In genomic region chr11:117238169-117238568, GRCm38 (mm10) we compare ENCODE assay signal across 9 mouse cellular contexts. TPM values are rescaled to one million over a fixed set of nuclear protein-coding genes. Genes with fewer than 3 reads are reported as not detected.
DNase-seq lines count a peak whose midpoint lies in the region; ATAC-seq and TF ChIP-seq lines count a peak whose summit lies in the region.
"Had no signal": no experiment of that assay in that cellular context is flagged by ENCODE, and none has a peak within 500 bp of the region (broad histone marks: within the 10 kb centered on the region; RNA-seq: fewer than 3 reads in every experiment).

No protein-coding gene starts in this region.

- H3K4me1 ChIP-seq in forebrain, embryonic 10.5 days, result peaks cover 38% of the 10 kb centered on the region
- H3K4me1 ChIP-seq in heart, postnatal 0 days (ENCODE audit: control insufficient read depth, insufficient read depth), result peaks cover 14% of the 10 kb centered on the region
- H3K4me1 ChIP-seq in liver, embryonic 16.5 days (ENCODE audit: control insufficient read depth, low read depth, low read length), result peaks cover 5% of the 10 kb centered on the region
- H3K4me1 ChIP-seq in neural tube, embryonic 15.5 days, result peaks cover 19% of the 10 kb centered on the region

- TF ChIP-seq EP300 in heart, postnatal 0 days (IDR thresholded peaks at IDR 0.05; ENCODE audit: low read depth), result no peak

- no peaks in the 10 kb centered on the region for H3K9me3 ChIP-seq in forebrain, embryonic 10.5 days
- no peaks in the 10 kb centered on the region for H3K9me3 ChIP-seq in heart, postnatal 0 days (replicated peaks; ENCODE audit: control insufficient read depth, low read length)
- no peaks in the 10 kb centered on the region for H3K9me3 ChIP-seq in liver, embryonic 16.5 days (replicated peaks; ENCODE audit: control insufficient read depth, low read length)
- H3K9me3 ChIP-seq in neural tube, embryonic 15.5 days (replicated peaks), result no peaks in the 10 kb centered on the region

- TF ChIP-seq CTCF in heart, postnatal 0 days (IDR thresholded peaks at IDR 0.05; ENCODE audit: low read depth), result peak; percentile 94

- H3K27ac ChIP-seq in forebrain, embryonic 10.5 days, result no peak overlapping the region
- no peak overlapping the region for H3K27ac ChIP-seq in heart, postnatal 0 days (ENCODE audit: low read depth)
- H3K27ac ChIP-seq in liver, embryonic 16.5 days (ENCODE audit: low read length), result no peak overlapping the region
- no peak overlapping the region for H3K27ac ChIP-seq in neural tube, embryonic 15.5 days (replicated peaks)

- no peak overlapping the region for H3K9ac ChIP-seq in heart, postnatal 0 days (replicated peaks; ENCODE audit: low read depth, low read length)
- no peak overlapping the region for H3K9ac ChIP-seq in liver, embryonic 16.5 days (ENCODE audit: low read depth, low read length)
- H3K9ac ChIP-seq in neural tube, embryonic 15.5 days (replicated peaks), result no peak overlapping the region

- H3K4me3 ChIP-seq in forebrain, embryonic 10.5 days, result no peak overlapping the region
- H3K4me3 ChIP-seq in heart, postnatal 0 days (ENCODE audit: low read depth, low read length), result no peak overlapping the region
- no peak overlapping the region for H3K4me3 ChIP-seq in liver, embryonic 16.5 days (ENCODE audit: low read depth, low read length)
- no peak overlapping the region for H3K4me3 ChIP-seq in neural tube, embryonic 15.5 days (replicated peaks)
- H3K4me3 ChIP-seq: erythroblast, embryonic 14.5 days had no signal

- no peak overlapping the region for H3K4me2 ChIP-seq in heart, postnatal 0 days (ENCODE audit: low read depth, low read length)
- no peak overlapping the region for H3K4me2 ChIP-seq in liver, embryonic 16.5 days (ENCODE audit: low read depth, low read length)
- no peak overlapping the region for H3K4me2 ChIP-seq in neural tube, embryonic 15.5 days

- no peaks in the 10 kb centered on the region for H3K36me3 ChIP-seq in forebrain, embryonic 10.5 days (replicated peaks)
- H3K36me3 ChIP-seq in heart, postnatal 0 days (replicated peaks; ENCODE audit: control insufficient read depth, insufficient read depth, low read length), result no peaks in the 10 kb centered on the region
- H3K36me3 ChIP-seq in liver, embryonic 16.5 days (ENCODE audit: control insufficient read depth, insufficient read depth), result no peaks in the 10 kb centered on the region
- no peaks in the 10 kb centered on the region for H3K36me3 ChIP-seq in neural tube, embryonic 15.5 days

- H3K27me3 ChIP-seq in forebrain, embryonic 10.5 days (ENCODE audit: poor library complexity, severe bottlenecking), result peaks cover 30% of the 10 kb centered on the region
- H3K27me3 ChIP-seq in heart, postnatal 0 days (ENCODE audit: control insufficient read depth, insufficient read depth, low read length), result no peaks in the 10 kb centered on the region; the same call in 1 of the 2 replicates
- H3K27me3 ChIP-seq in liver, embryonic 16.5 days (ENCODE audit: control insufficient read depth, insufficient read depth, low read depth, low read length), result no peaks in the 10 kb centered on the region
- H3K27me3 ChIP-seq in neural tube, embryonic 15.5 days (replicated peaks), result no peaks in the 10 kb centered on the region

- peak; percentile 50 for ATAC-seq in CD4-positive, CD25-positive, alpha-beta regulatory T cell, adult 4 months
- peak; percentile 62; the same call in 1 of the 2 replicates for ATAC-seq in heart, postnatal 0 days (ENCODE audit: insufficient read depth, low read depth)
- peak; percentile 37; the same call in 1 of the 2 replicates for ATAC-seq in liver, embryonic 16.5 days (ENCODE audit: low read depth)
- peak; percentile 75; the same call in 1 of the 2 replicates for ATAC-seq in neural tube, embryonic 15.5 days (ENCODE audit: low FRiP score)

- WGBS in forebrain, embryonic 10.5 days, result 1% methylated on average over 4 of the region's 4 CpGs
- 9% methylated on average over 4 of the region's 4 CpGs for WGBS in heart, postnatal 0 days
- WGBS in liver, embryonic 16.5 days (ENCODE audit: insufficient replicate concordance), result 2% methylated on average over 4 of the region's 4 CpGs
- 0% methylated on average over 4 of the region's 4 CpGs for WGBS in neural tube, embryonic 15.5 days

- DNase-seq in brain, embryonic 18.5 days (ENCODE audit: low read depth, low spot score), result peak; percentile 66
- peak; percentile 94 for DNase-seq in forebrain, embryonic 10.5 days (ENCODE audit: extremely low spot score, low spot score)
- peak; percentile 82 for DNase-seq in heart, postnatal 0 days (ENCODE audit: low spot score)
- DNase-seq in kidney, postnatal 25 days, result peak; percentile 89 to 95
- DNase-seq in testis, postnatal 10 days (ENCODE audit: low spot score), result peak; percentile 96

RNA-seq across cellular contexts. Expression of gene Sept9, which starts 38.7 kb away (rescaled TPM):
- polyA plus RNA-seq in CD4-positive, CD25-positive, alpha-beta regulatory T cell, adult 4 months (2017; shearing (Covaris generic)), result 100 to 1,000 TPM; 277 to 424 TPM
- 206 and 211 TPM in 2 replicates for polyA plus RNA-seq in forebrain, embryonic 10.5 days (2016; fragmentation: Nextera tagmentation; extraction: Ambion mirVana)
- total RNA-seq in heart, postnatal 0 days (2014; rRNA removed; ENCODE audit: low replicate concordance), result 57.8 and 64.2 TPM in 2 replicates
- polyA plus RNA-seq in heart, postnatal 0 days (2015; fragmentation: Nextera tagmentation; extraction: Ambion mirVana), result 30.5 and 31.6 TPM in 2 replicates
- polyA plus RNA-seq in liver, embryonic 16.5 days (2015; fragmentation: Nextera tagmentation; extraction: Ambion mirVana), result 39.1 and 40.8 TPM in 2 replicates
- polyA plus RNA-seq in neural tube, embryonic 15.5 days (2015; fragmentation: Nextera tagmentation; extraction: Ambion mirVana), result 92.2 and 119 TPM in 2 replicates
